Comparison of ENCODE assay signal across 7 mouse cellular contexts in the genomic region with DNA sequence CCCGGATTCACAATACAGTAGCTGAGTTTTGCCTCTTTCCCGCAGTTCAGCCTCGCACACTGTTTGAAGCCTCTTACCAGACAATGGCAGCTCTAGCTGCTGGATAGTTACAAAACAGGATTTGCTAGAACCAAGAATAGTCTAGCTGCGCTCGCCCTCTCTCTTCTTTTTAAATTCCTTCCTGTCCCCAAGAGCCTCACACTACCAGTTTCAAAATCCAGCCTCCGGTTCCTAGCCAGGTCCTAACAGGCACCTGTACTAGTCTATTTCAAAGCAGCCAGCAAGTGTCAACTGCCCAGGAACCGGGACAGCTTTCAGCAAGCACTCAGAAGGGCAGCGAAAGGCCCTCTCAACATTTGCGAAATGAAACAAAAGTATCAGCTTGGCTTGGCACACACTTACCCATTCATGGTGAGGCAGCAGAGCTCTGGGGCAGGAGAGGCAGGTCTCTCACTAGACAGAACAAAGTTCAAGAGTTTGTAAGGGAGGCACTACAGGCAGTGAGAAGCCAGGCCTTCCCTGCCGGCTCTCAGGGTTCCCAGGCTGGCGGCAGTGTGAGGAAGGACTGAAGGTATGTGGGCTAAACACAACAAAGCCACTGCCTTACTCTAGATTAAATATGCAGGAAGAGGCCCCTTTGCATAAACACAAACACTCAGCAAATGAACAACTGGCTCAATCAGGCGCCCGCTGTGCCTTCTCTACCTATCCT.
DNase-seq lines count a peak whose midpoint lies in the region; ATAC-seq and TF ChIP-seq lines count a peak whose summit lies in the region.

No protein-coding gene starts in this region.

- 12% methylated on average over 13 of the region's 13 CpGs for WGBS in heart, embryonic 14.5 days
- WGBS in kidney, embryonic 16.5 days = 43% methylated on average over 13 of the region's 13 CpGs
- WGBS in olfactory bulb, adult 2 months = 61% methylated on average over 13 of the region's 13 CpGs

- peaks cover 7 to 10% of the 10 kb centered on the region in 2 experiments; a peak in 1 of 4 replicates for H3K4me1 ChIP-seq in ES-E14 (ENCODE audit: control insufficient read depth in 2 of 2, insufficient read depth in 2 of 2, low read length in 2 of 2, poor library complexity in 1 of 2)
- H3K4me1 ChIP-seq in heart, embryonic 14.5 days (ENCODE audit: control insufficient read depth in 2 of 2, insufficient read depth in 2 of 2, low read length in 2 of 2) = peaks cover 33 to 64% of the 10 kb centered on the region in 2 experiments
- peaks cover 53% of the 10 kb centered on the region for H3K4me1 ChIP-seq in kidney, embryonic 16.5 days (ENCODE audit: insufficient read depth, low read length)
- peaks cover 9% of the 10 kb centered on the region for H3K4me1 ChIP-seq in olfactory bulb, adult 2 months (ENCODE audit: control insufficient read depth, insufficient read depth, low read length)

- no peaks in the 10 kb centered on the region for H3K9me3 ChIP-seq in ES-E14 (ENCODE audit: control insufficient read depth, insufficient read depth, low read depth, low read length)
- H3K9me3 ChIP-seq in heart, embryonic 14.5 days (ENCODE audit: control insufficient read depth, low read length) = no peaks in the 10 kb centered on the region
- no peaks in the 10 kb centered on the region for H3K9me3 ChIP-seq in kidney, embryonic 16.5 days (ENCODE audit: low read length)

- no peaks in the 10 kb centered on the region for H3K36me3 ChIP-seq in ES-E14 (ENCODE audit: control insufficient read depth, insufficient read depth, low read length, poor library complexity, severe bottlenecking)
- no peaks in the 10 kb centered on the region for H3K36me3 ChIP-seq in heart, embryonic 14.5 days (ENCODE audit: control insufficient read depth, insufficient read depth, low read length)
- no peaks in the 10 kb centered on the region for H3K36me3 ChIP-seq in kidney, embryonic 16.5 days (ENCODE audit: insufficient read depth, low read length)

- TF ChIP-seq CTCF in brain, embryonic 14.5 days (IDR thresholded peaks at IDR 0.05; ENCODE audit: borderline replicate concordance, extremely low read depth, insufficient read depth, insufficient read length) = no peak
- TF ChIP-seq CTCF in olfactory bulb, adult 2 months (IDR thresholded peaks at IDR 0.05; ENCODE audit: insufficient read depth, low read depth, low read length) = no peak

- TF ChIP-seq POLR2A in brain, embryonic 14.5 days (IDR thresholded peaks at IDR 0.05; ENCODE audit: borderline replicate concordance, extremely low read depth, insufficient read depth, insufficient read length, poor library complexity, severe bottlenecking) = no peak
- no peak for TF ChIP-seq POLR2A in olfactory bulb, adult 2 months (IDR thresholded peaks at IDR 0.05; ENCODE audit: insufficient read depth, low read depth, low read length)

- in situ Hi-C loops in ES-E14 (cut with MboI; ENCODE audit: low sequenced_read_pairs in 2 of 2, unreplicated experiment in 2 of 2) = no loop called here

- no peak overlapping the region for H3K4me3 ChIP-seq in ES-E14 (ENCODE audit: insufficient read depth in 1 of 2, low read depth in 1 of 2, low read length in 2 of 2, poor library complexity in 1 of 2, severe bottlenecking in 1 of 2)
- peak overlapping the region; percentile 25 to 30 for H3K4me3 ChIP-seq in heart, embryonic 14.5 days (ENCODE audit: control insufficient read depth in 1 of 2, insufficient read depth in 1 of 2, low read depth in 1 of 2, low read length in 2 of 2)
- H3K4me3 ChIP-seq in kidney, embryonic 16.5 days (ENCODE audit: low read length) = peak overlapping the region; percentile 4; the same call in 1 of the 2 replicates
- 0 out of 2 replicates have a peak overlapping the region, but pooled peaks have one; percentile 5 for H3K4me3 ChIP-seq in olfactory bulb, adult 2 months (ENCODE audit: insufficient read depth, low read depth, low read length)

- no peaks in the 10 kb centered on the region for H3K27me3 ChIP-seq in heart, embryonic 14.5 days (ENCODE audit: control insufficient read depth, insufficient read depth, low read length)
- H3K27me3 ChIP-seq in kidney, embryonic 16.5 days (ENCODE audit: insufficient read depth, low read length) = no peaks in the 10 kb centered on the region; the same call in 1 of the 2 replicates

- peak; percentile 19 for DNase-seq in ES-E14 (ENCODE audit: low read depth, low spot score)
- DNase-seq in brain, embryonic 14.5 days (ENCODE audit: low read depth) = peak; percentile 70
- DNase-seq in lung, postnatal 10 days = peak; percentile 68
- no peak for DNase-seq in cerebellum, postnatal 25 days

- no peak overlapping the region for H3K27ac ChIP-seq in ES-E14 (ENCODE audit: insufficient read depth, low read depth, low read length, poor library complexity, severe bottlenecking)
- H3K27ac ChIP-seq in heart, embryonic 14.5 days (replicated peaks in 1 of 2; ENCODE audit: control insufficient read depth in 1 of 2, insufficient read depth in 1 of 2, low read depth in 2 of 2, low read length in 2 of 2) = peak overlapping the region; percentile 91
- peak overlapping the region; percentile 56 for H3K27ac ChIP-seq in kidney, embryonic 16.5 days (ENCODE audit: low read length)
- no peak overlapping the region for H3K27ac ChIP-seq in olfactory bulb, adult 2 months (ENCODE audit: insufficient read depth, low read depth, low read length)

- H3K9ac ChIP-seq in ES-E14 (ENCODE audit: insufficient read depth, low read depth, low read length, poor library complexity, severe bottlenecking) = no peak overlapping the region
- H3K9ac ChIP-seq in heart, embryonic 14.5 days (ENCODE audit: low read length) = peak overlapping the region; percentile 61
- H3K9ac ChIP-seq in kidney, embryonic 16.5 days (replicated peaks; ENCODE audit: low read length) = peak overlapping the region; percentile 12

- ATAC-seq in heart, embryonic 14.5 days (ENCODE audit: insufficient number of reproducible peaks, insufficient read depth, low FRiP score, low read depth) = peak; percentile 49; the same call in 1 of the 2 replicates
- ATAC-seq in kidney, embryonic 16.5 days (ENCODE audit: low FRiP score, low TSS enrichment) = peak; percentile 80; the same call in 1 of the 2 replicates

- peak overlapping the region; percentile 67 for H3K4me2 ChIP-seq in heart, embryonic 14.5 days (ENCODE audit: low read length)
- H3K4me2 ChIP-seq in kidney, embryonic 16.5 days (replicated peaks; ENCODE audit: low read depth, low read length) = peak overlapping the region; percentile 30

TF ChIP-seq in ES-E14, 5 proteins besides CTCF, POLR2A, EP300 and RAD21:
- TF ChIP-seq ZC3H11A (IDR thresholded peaks at IDR 0.05; ENCODE audit: borderline replicate concordance, low read depth, low read length) (no peak), MAFK (IDR thresholded peaks at IDR 0.05; ENCODE audit: insufficient read depth, low read depth, low read length) (no peak), ZNF384 (IDR thresholded peaks at IDR 0.05; ENCODE audit: low read depth, low read length) (no peak), HCFC1 (IDR thresholded peaks at IDR 0.05; ENCODE audit: borderline replicate concordance, insufficient read depth, low read length) (no peak), CHD2 (IDR thresholded peaks at IDR 0.05; ENCODE audit: low read depth, low read length) (no peak)

Comparison
In these comparisons a context has a peak if more than half of its experiments do, and no peak if none do; other contexts are left out.
1. DNase-seq: peak in ES-E14 (single experiment), brain, embryonic 14.5 days (single experiment) and lung, postnatal 10 days (single experiment); none in cerebellum, postnatal 25 days (0 of 2).
2. H3K27ac ChIP-seq: peak in heart, embryonic 14.5 days (2 of 2) and kidney, embryonic 16.5 days (single experiment); none in ES-E14 (single experiment) and olfactory bulb, adult 2 months (single experiment).
3. H3K4me3 ChIP-seq: peak in heart, embryonic 14.5 days (2 of 2), kidney, embryonic 16.5 days (single experiment) and olfactory bulb, adult 2 months (single experiment); none in ES-E14 (0 of 2).